Mouse (Mus musculus) cerebellum, adult 18-20 months (tissue): ENCODE results near the gene Mcu.

ENCODE experiments used
- DNase-seq, 2 experiments: peaks; one replicate each; pipeline ENCODE4 v3.0.0; 2021

Mcu gene

DNA sequence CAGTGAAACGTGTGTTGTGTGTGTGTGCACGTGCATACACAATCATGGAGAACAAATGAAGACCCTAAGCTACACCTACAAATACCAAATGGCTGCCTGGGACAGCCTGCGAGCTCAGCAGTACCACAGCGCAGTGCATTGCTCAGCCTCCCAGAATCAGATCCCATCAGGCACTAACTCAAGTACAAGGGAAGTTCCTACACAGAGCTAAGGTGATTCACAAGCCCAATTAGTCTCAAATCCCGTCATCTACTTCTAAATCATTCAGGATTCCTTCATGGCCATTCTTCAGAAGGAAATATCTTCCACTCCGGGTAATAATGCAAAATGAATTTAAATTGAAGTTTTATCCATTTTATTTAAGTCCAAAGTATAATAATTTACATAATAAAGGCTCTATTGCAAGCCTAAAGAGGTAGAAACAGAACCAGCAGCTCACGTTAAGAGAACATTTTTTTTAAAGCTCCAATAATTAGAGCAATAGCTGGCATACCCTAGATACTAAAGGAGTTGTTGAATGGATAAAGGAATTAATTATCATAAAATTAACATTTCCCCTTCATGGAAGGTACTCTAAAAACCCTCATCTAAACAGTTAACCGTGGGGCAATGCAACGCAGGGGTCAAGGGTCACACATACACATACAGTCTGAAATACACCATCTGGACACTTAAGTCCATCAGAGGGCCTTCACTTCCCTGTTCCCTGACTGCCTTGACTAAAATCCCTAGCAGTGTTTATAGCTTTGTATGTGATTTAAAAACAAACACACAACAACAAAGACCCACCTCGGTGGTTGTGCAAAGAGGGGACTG, 47.6 kb downstream of the Mcu start:
- no peak for DNase-seq

GRCm38 (mm10) chr10:59566968-59567367, 49.5 kb downstream of the Mcu start:
- DNase-seq = no peak

DNA sequence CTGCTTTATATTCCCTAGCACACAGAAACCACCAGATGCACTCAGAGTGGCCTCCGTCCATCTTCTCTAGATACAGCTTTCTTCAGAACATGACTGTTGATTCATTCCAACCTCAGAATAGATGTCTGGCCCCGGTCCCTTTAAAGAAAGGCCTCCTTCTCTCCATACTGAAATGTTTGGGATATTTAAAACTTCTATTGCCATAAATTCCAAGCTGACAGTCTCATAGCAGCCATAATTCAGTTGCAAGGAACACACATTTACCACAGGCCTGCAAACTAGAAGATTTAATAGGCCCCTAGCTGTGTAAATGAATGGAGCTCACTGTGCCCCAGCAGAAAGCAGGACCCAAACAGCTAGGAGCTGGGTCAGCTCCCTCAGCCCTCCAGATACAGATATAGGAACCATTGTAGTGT, 50.5 kb downstream of the Mcu start:
- no peak for DNase-seq

DNA sequence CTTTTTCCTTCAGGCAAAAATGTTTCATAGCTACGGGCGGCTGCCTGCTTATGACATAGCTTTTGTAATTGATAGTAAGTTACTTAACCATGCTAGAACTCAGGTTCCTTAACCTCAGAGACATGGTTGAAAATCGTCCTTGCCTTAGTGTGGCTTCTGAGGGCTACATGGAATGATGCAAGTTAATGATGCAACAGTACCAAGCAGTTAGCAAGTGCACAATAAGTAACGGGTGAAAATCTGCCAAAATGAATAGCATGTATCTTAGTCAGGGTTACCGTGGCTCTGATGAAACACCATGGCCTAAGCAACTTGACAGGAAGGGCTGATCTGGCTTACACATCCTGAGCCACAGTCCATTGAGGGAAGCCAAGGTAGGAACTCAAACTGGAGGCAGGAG, 51.9 kb downstream of the Mcu start:
- DNase-seq = no peak

GRCm38 (mm10) chr10:59562511-59562910, 54.0 kb downstream of the Mcu start:
- no peak for DNase-seq

- DNase-seq = no peak
Observed at GRCm38 (mm10) chr10:59560126-59560525, 56.4 kb downstream of the Mcu start.

GRCm38 (mm10) chr10:59558602-59559001, 57.9 kb downstream of the Mcu start:
- DNase-seq = peak; percentile 50 to 56

DNA sequence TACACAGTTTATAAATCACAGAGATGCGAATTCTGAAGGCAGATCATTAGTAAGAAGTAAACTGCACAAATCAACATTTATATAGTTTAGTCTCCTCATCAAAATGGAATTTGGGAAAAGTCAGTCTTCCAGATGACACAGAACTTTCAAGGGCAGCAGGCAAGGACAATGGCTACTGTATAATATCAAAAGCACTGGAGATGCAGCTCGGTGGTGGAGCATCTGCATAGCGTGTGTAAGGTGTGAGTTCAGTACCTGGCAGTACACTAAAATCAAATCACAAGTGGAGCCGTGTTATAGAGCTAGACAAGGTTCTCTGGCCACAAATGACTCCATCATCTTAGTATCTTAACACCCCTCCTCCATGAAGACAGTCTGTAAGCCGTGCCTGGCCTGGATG, 58.3 kb downstream of the Mcu start:
- DNase-seq = no peak

DNA sequence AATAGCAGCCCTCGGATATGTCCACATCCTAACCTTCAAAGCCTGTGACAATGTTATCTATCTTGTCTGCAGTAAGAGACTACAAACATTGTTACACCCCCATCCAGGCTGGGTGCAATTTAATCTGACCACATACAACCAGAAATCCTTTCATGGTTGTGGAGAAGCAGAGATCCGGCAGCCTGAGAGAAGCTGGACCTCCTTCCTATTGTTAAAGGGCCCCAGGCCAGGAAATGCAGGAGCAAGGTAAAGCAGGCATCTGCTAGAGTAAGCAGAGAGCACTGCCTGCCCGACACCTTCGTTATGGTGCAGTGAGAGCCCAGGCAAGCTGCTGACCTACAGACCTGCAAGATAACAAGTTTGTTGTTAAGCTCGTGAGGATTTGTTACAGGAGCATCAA, 60.0 kb downstream of the Mcu start:
- DNase-seq = peak in 1 of 2 experiments; percentile 43

DNA sequence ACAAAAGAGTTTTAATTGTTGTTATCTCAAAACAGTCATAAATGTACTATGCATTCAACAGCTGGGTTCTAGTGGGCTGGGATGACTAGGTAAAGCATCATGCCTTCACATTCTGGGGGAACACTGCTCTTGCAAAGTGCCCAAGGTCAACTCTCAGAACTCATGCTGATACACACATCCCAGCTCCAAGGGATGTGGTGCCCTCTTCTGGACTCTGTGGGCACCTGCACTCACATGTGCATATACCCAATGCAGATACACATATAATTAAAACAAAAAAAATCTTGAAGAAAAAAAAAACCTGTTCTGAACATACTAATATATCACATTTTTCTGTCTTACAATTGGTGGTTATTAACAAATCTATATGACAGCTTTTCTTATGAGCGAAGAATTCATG, 62.2 kb downstream of the Mcu start:
- no peak for DNase-seq

DNA sequence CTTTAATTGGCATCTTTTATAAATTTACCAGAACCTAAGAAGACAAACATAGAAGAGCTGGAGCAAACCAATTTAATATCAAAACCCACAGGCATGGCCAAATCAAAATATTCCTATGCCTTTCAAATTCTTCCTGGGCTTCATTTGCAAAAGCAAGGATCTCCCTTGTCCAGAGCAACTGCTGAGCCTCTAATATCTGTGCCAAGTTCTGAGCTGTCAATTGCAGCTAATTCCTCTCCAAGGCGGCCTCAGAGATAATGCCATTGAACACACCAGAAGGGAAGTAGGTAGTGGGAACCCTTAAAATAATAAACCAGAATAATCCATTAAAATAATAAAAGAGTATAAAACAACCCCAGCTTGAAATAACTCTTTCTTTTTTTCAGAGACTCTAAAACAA, 64.0 kb downstream of the Mcu start:
- DNase-seq = peak in 1 of 2 experiments; percentile 69

GRCm38 (mm10) chr10:59548768-59549333, 67.6 kb downstream of the Mcu start:
- DNase-seq = no peak

GRCm38 (mm10) chr10:59548211-59548610, 68.3 kb downstream of the Mcu start:
- no peak for DNase-seq

- no peak for DNase-seq
Observed at GRCm38 (mm10) chr10:59547426-59547825, 69.1 kb downstream of the Mcu start.

DNA sequence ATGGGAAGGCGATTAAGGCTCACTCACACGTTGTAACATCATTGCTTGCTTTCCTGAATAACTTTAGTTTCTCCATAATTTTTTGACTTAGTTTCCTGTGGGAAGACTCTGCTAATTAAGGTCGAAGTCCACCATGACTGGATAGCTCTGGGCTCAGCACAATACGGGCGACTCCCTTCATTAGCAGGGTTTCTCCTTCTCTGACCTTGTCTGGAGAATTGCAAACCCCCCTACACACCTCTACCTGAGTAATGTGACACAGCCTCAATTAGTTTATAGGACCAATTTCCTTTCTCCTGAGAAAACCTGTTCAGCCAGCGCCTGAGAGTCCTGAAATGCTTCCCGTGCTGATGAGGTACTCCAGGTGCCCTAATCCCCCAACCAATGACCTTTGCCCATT, 71.3 kb downstream of the Mcu start:
- no peak for DNase-seq

DNA sequence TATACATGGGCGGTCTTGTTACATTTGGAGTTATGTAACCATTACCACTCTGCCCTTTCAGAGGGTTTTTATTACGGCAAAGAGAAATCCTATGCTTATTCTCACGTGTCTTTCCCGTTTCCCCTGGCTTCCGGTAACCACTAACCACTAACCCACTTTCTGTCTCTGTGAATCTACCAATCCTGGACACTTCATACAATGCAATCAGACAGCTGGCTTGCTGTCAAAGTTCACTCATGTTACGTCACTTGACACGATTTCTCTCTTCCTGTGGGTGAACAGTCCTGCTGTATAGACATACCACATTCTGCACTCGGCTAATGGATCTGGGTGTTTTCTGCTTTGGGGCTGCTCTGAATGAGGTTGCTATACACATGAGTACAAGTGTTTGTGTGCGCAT, 73.1 kb downstream of the Mcu start:
- no peak for DNase-seq

DNA sequence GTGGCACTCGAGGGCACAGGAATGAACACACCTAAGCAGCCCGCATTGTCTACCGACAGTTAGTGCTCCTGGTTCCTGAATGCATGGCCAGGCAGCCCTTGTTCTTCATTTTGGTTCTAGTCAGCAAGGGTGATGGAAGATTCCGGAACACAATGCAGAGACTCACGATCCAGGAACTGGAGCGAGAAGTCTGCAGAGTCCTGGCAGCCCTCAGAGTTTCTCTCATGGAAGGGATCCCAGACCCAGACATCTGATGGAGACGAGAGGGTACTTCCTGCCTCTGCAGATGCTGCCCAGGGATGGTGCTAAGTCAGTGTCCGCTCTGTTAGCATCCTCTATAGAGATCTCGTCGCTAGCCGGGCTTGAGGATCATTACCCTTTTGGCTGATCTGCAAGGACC, 75.0 kb downstream of the Mcu start:
- peak; percentile 52 to 60 for DNase-seq

GRCm38 (mm10) chr10:59540596-59540995, 75.9 kb downstream of the Mcu start:
- DNase-seq = no peak

DNA sequence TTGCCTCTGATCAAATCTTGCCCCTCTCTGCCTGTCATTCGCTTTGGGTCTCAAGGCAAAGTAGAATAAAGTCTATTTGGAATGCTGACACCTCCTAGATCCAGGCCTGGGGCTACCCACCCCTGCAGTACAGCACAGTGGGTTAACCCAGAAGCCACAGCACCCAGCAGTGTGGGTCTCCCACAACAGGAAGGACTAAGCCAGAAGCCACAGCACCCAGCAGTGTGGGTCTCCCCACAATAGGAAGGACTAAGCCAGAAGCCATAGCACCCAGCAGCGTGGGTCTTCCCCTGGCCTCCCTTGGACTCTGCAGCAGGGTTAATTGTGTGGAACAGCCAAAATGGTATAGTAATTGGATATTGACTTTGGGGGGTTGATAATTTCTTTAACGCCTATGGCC, 76.4 kb downstream of the Mcu start:
- DNase-seq = no peak

DNA sequence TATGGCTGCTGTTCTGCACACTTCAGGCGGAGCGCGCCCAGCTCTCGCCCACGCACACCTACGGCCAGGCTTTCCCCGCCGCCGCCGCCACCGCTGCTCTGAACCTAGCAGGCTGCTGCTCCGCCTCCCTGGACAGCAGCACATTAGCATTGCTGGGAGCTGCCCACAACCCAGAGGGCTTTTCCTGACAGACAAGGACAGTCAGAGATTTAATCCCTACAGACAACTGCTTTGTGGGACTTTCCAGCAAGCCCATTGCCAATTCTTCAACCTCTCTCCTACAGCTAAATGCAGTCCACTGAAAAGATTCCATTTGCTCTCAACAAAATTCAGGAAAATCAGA, 77.0 kb downstream of the Mcu start:
- DNase-seq = peak; percentile 62 to 68

DNA sequence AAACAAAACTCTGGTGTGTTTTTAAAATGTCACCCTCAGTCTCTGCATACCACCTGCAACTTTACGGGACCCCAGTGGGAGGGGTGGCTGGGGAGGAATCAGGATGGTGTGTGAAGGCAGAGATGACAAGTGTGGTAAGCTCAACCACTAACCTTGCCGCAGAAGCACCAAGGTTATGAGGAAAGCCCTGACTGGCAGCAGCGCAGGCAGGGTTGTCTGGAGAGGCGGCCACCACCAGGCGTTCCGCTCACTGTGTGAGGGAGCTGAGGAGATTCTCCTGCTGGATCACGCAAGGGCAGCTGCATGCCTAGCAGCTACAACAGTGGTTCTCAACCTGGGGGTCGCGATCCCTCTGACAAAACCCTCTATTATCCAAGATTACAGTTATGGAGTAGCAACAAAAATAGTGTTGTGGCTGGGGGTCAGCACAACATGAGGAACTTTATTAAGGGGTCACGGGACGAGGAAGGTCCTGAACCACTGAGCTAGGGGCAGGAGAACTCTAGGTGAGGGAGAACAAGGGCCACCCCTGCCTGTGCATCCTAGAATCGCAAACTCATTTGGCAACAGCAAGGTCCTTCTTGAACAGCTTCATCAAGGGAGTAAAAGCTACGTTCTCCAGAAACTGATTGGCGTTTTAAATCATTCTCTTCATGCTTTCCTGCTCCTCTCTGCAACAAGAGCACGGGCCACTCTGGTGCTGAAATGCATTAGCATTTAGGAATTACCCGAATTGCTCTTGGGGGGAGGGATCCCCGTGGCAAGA, 77.5 kb downstream of the Mcu start:
- no peak for DNase-seq

DNA sequence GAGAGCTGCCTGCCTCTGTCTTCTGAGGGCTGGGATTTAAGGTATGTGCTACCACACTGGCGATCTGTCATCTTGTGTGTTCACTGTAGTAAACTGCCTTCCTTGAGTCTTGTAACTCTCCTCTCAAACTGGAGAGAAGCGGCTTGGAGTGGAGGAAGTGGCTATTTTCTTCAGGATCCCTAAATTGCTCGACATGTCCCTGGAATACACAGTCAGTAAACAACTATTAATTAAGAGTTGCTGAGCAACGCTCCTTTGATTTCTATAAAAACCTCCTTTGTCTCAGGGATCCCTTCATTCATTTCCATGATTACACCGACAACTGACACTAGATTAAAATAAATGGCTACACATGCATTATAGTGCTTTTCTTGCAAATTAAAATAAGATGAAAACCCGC, 78.4 kb downstream of the Mcu start:
- no peak for DNase-seq

- no peak for DNase-seq
Observed at GRCm38 (mm10) chr10:59537579-59537978, 78.9 kb downstream of the Mcu start.

- no peak for DNase-seq
Observed at GRCm38 (mm10) chr10:59532256-59532655, 84.2 kb downstream of the Mcu start.
